Mouse (Mus musculus): ENCODE data around the gene Flvcr2. TPM values are rescaled to one million over a fixed set of nuclear protein-coding genes. Genes with fewer than 3 reads are reported as not detected.

Flvcr2 gene
- polyA plus RNA-seq, 1 experiment = 3.4 TPM

DNA sequence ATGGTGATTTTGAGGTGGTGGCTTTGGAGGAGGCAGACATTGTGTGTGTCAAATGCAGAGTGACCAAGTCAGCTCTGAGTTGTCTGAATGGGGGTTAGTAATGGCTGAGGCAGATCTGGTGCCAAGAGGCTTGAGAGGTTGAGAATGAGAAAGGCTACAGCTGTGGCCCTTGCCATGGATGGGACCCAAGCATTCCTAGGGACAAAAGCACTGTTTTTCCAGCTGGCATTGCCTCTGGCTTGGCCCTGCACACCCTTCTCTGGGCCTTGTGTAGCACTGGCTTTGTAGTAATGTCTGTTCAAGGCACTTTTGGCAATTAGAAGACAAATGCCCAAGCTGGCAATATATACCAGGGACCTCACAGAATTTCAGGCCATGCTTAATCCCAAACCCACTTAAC lies 64.6 kb downstream of the Flvcr2 start:
- DNase-seq = no peak
- Histone ChIP-seq H3K4me1 (ENCODE audit: control insufficient read depth, insufficient read depth, low read length) (no peaks in the 10 kb centered on the region), H3K27ac (ENCODE audit: insufficient read depth, low read length) (no peak overlapping the region), H3K27me3 (ENCODE audit: control insufficient read depth, insufficient read depth, low read length) (no peaks in the 10 kb centered on the region), H3K4me3 (replicated peaks; ENCODE audit: insufficient read depth, low read depth, low read length) (no peak overlapping the region)
- no peak for TF ChIP-seq POLR2A (IDR thresholded peaks at IDR 0.05; ENCODE audit: borderline replicate concordance, insufficient read depth, low read length)
- no peak for TF ChIP-seq CTCF (IDR thresholded peaks at IDR 0.05; ENCODE audit: borderline replicate concordance, insufficient read depth, low read depth, low read length)

DNA sequence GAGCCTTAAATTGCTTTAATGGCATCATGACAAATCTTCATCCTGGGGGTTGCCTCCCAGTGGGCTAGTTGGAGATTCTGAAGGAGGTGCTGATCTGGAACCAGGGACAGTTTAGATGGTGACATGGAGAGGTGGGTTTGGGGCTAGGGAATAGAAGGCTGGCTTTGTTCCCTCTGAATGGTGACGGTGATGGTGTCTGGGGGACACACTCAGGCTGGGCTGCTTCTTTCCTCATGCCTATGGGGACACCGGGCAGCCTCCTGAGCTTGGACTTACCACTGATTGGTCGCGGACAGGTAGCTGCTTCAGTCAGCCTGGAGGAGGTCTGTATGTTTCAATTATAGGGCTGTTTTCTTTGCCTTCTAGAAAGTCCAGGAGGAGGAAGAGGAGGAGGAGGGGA lies 65.3 kb downstream of the Flvcr2 start:
- WGBS = 93% methylated on average over 4 of the region's 4 CpGs
- DNase-seq = no peak
- Histone ChIP-seq H3K27ac (ENCODE audit: insufficient read depth, low read length) (no peak overlapping the region), H3K4me1 (ENCODE audit: control insufficient read depth, insufficient read depth, low read length) (no peaks in the 10 kb centered on the region), H3K27me3 (ENCODE audit: control insufficient read depth, insufficient read depth, low read length) (no peaks in the 10 kb centered on the region), H3K4me3 (replicated peaks; ENCODE audit: insufficient read depth, low read depth, low read length) (no peak overlapping the region)
- TF ChIP-seq CTCF (IDR thresholded peaks at IDR 0.05; ENCODE audit: borderline replicate concordance, insufficient read depth, low read depth, low read length) (no peak), POLR2A (IDR thresholded peaks at IDR 0.05; ENCODE audit: borderline replicate concordance, insufficient read depth, low read length) (no peak)

DNA sequence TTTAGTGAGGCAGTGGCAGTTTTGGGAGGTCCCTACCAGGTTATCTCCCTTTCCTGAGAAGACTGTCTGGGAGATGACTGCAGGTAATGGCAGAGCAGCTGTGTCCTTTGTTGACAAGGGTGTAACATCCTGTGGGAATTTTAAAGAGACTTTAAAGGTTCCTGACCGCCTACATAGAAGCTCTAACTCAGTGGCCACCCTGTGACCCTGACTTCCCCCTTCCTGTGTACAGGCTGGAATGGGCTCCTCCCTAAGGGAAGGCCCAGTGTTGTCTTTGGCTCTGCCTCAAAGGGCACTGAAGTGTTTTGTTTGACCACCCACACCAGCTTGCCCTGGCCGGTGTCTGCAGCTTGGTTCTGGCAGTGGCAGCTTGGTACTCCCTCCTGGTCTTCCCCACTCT lies 67.3 kb downstream of the Flvcr2 start:
- no peak for TF ChIP-seq CTCF (IDR thresholded peaks at IDR 0.05; ENCODE audit: borderline replicate concordance, insufficient read depth, low read depth, low read length)
- DNase-seq = no peak
- peaks cover 3% of the 10 kb centered on the region; the same call in 1 of the 2 replicates for H3K4me1 ChIP-seq (ENCODE audit: control insufficient read depth, insufficient read depth, low read length)
- H3K27ac ChIP-seq (ENCODE audit: insufficient read depth, low read length) = no peak overlapping the region
- no peaks in the 10 kb centered on the region for H3K27me3 ChIP-seq (ENCODE audit: control insufficient read depth, insufficient read depth, low read length)
- WGBS = 52% methylated on average over 2 of the region's 2 CpGs
- no peak overlapping the region for H3K4me3 ChIP-seq (replicated peaks; ENCODE audit: insufficient read depth, low read depth, low read length)

GRCm38 (mm10) chr12:85822051-85822450 lies 75.7 kb downstream of the Flvcr2 start:
- H3K27ac ChIP-seq (ENCODE audit: insufficient read depth, low read length) = no peak overlapping the region
- 69% methylated on average over 9 of the region's 9 CpGs for WGBS
- DNase-seq = no peak
- H3K27me3 ChIP-seq (ENCODE audit: control insufficient read depth, insufficient read depth, low read length) = no peaks in the 10 kb centered on the region
- TF ChIP-seq CTCF (IDR thresholded peaks at IDR 0.05; ENCODE audit: borderline replicate concordance, insufficient read depth, low read depth, low read length) (no peak), POLR2A (IDR thresholded peaks at IDR 0.05; ENCODE audit: borderline replicate concordance, insufficient read depth, low read length) (no peak)
- no peak overlapping the region for H3K4me3 ChIP-seq (replicated peaks; ENCODE audit: insufficient read depth, low read depth, low read length)
- peaks cover 3% of the 10 kb centered on the region; the same call in 1 of the 2 replicates for H3K4me1 ChIP-seq (ENCODE audit: control insufficient read depth, insufficient read depth, low read length)

GRCm38 (mm10) chr12:85824438-85825264 lies 78.3 kb downstream of the Flvcr2 start, which contains the start of the genes Erg28 and Ttll5:
Gene Erg28 (minus strand): TSS chr12:85824550.
Gene Ttll5 (plus strand): TSS chr12:85824659.
- WGBS = under 1% methylated on average over 67 of the region's 67 CpGs
- no peaks in the 10 kb centered on the region for H3K27me3 ChIP-seq (ENCODE audit: control insufficient read depth, insufficient read depth, low read length)
- TF ChIP-seq CTCF (IDR thresholded peaks at IDR 0.05; ENCODE audit: borderline replicate concordance, insufficient read depth, low read depth, low read length) = no peak
- TF ChIP-seq POLR2A (IDR thresholded peaks at IDR 0.05; ENCODE audit: borderline replicate concordance, insufficient read depth, low read length) = peak; percentile 78; the same call in 1 of the 2 replicates
- H3K4me3 ChIP-seq (replicated peaks; ENCODE audit: insufficient read depth, low read depth, low read length) = peak within 1 kb of the TSS; percentile 77
- DNase-seq = peak; percentile 97 to 98
- H3K4me1 ChIP-seq (ENCODE audit: control insufficient read depth, insufficient read depth, low read length) = no peaks in the 10 kb centered on the region; the same call in 1 of the 2 replicates
- H3K27ac ChIP-seq (ENCODE audit: insufficient read depth, low read length) = peak within 1 kb of the TSS; percentile 62

DNA sequence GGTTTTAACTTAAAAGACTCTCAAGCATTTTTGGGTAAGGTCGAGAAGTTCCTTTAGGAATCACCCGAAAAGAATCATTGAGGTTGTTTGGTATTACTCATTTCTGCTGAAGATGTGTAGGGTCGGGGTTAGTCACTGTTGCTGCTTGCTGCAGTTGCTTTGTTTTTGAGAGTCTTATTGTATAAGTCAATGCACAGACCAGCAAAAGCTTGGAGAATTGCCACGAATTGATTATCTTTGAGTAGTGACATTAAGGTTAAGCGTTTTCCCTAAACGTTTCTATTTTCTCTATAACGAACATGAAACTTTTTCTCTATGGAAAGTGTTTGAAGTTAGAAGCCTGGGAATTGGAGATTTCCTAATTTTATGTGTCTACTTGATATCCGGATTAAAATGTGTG lies 79.0 kb downstream of the Flvcr2 start:
- peak in 1 of 2 experiments; percentile 42 for DNase-seq
- TF ChIP-seq CTCF (IDR thresholded peaks at IDR 0.05; ENCODE audit: borderline replicate concordance, insufficient read depth, low read depth, low read length) (no peak), POLR2A (IDR thresholded peaks at IDR 0.05; ENCODE audit: borderline replicate concordance, insufficient read depth, low read length) (no peak)
- WGBS = 6% methylated on average over 8 of the region's 8 CpGs

GRCm38 (mm10) chr12:85825822-85826221 lies 79.5 kb downstream of the Flvcr2 start:
- H3K4me3 ChIP-seq (replicated peaks; ENCODE audit: insufficient read depth, low read depth, low read length) = no peak overlapping the region
- 64% methylated on average over 2 of the region's 2 CpGs for WGBS
- peak in 1 of 2 experiments; percentile 1 for DNase-seq
- TF ChIP-seq CTCF (IDR thresholded peaks at IDR 0.05; ENCODE audit: borderline replicate concordance, insufficient read depth, low read depth, low read length) (no peak), POLR2A (IDR thresholded peaks at IDR 0.05; ENCODE audit: borderline replicate concordance, insufficient read depth, low read length) (no peak)
- H3K27me3 ChIP-seq (ENCODE audit: control insufficient read depth, insufficient read depth, low read length) = no peaks in the 10 kb centered on the region
- H3K27ac ChIP-seq (ENCODE audit: insufficient read depth, low read length) = no peak overlapping the region
- no peaks in the 10 kb centered on the region; the same call in 1 of the 2 replicates for H3K4me1 ChIP-seq (ENCODE audit: control insufficient read depth, insufficient read depth, low read length)

More for the DNA sequence above, 79.0 kb downstream of the Flvcr2 start:
- H3K27ac ChIP-seq (ENCODE audit: insufficient read depth, low read length) = peak overlapping the region; percentile 62; the same call in 1 of the 2 replicates
- no peaks in the 10 kb centered on the region; the same call in 1 of the 2 replicates for H3K4me1 ChIP-seq (ENCODE audit: control insufficient read depth, insufficient read depth, low read length)
- peak overlapping the region; percentile 77 for H3K4me3 ChIP-seq (replicated peaks; ENCODE audit: insufficient read depth, low read depth, low read length)
- no peaks in the 10 kb centered on the region for H3K27me3 ChIP-seq (ENCODE audit: control insufficient read depth, insufficient read depth, low read length)

DNA sequence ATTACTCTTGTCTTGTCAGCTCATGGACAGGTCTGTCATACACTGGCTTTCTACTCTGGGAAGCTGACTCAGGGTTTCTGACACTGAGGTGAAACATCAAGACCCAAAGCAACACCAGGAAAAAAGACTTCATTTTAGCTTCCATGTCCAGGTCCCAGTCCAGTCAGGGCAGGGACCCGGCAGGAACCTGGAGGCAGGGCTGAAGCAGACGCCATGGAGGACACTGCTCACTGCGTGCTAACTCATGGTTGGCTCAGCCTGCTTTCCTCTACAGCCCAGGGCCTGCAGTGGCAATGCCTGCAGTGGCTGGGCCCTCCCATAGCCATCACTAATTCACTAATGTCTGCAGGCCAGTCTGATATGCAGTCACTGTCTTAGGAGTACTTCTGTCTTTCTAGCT lies 82.5 kb downstream of the Flvcr2 start:
- Histone ChIP-seq H3K4me1 (ENCODE audit: control insufficient read depth, insufficient read depth, low read length) (no peaks in the 10 kb centered on the region), H3K27ac (ENCODE audit: insufficient read depth, low read length) (no peak overlapping the region), H3K4me3 (replicated peaks; ENCODE audit: insufficient read depth, low read depth, low read length) (no peak overlapping the region), H3K27me3 (ENCODE audit: control insufficient read depth, insufficient read depth, low read length) (no peaks in the 10 kb centered on the region)
- no peak for DNase-seq
- TF ChIP-seq POLR2A (IDR thresholded peaks at IDR 0.05; ENCODE audit: borderline replicate concordance, insufficient read depth, low read length) (no peak), CTCF (IDR thresholded peaks at IDR 0.05; ENCODE audit: borderline replicate concordance, insufficient read depth, low read depth, low read length) (no peak)
- WGBS = 85% methylated on average over 3 of the region's 3 CpGs
